Mouse (Mus musculus): Measurements from ENCODE around the gene Map3k12.

Map3k12 gene

GRCm38 (mm10) chr15:102519211-102520141 is 2.6 kb upstream of the Map3k12 start:
- no peak for DNase-seq (ENCODE audit: low read depth, low spot score)

GRCm38 (mm10) chr15:102518859-102519201 is 2.0 kb upstream of the Map3k12 start:
- DNase-seq (ENCODE audit: low read depth, low spot score), result no peak

GRCm38 (mm10) chr15:102517976-102518858 is 1.4 kb upstream of the Map3k12 start, which contains the start of gene Tarbp2:
Gene Tarbp2 (plus strand): TSS chr15:102518192.
- peak; percentile 100 for DNase-seq (ENCODE audit: low read depth, low spot score)

GRCm38 (mm10) chr15:102517631-102517975 is 739 bp upstream of the Map3k12 start:
- no peak for DNase-seq (ENCODE audit: low read depth, low spot score)

- DNase-seq (ENCODE audit: low read depth, low spot score), result no peak
Measured at GRCm38 (mm10) chr15:102516293-102516692, 571 bp downstream of the Map3k12 start.

GRCm38 (mm10) chr15:102515791-102516190 is 1.1 kb downstream of the Map3k12 start:
- DNase-seq (ENCODE audit: low read depth, low spot score), result no peak

GRCm38 (mm10) chr15:102515261-102515660 is 1.6 kb downstream of the Map3k12 start:
- DNase-seq (ENCODE audit: low read depth, low spot score), result no peak

GRCm38 (mm10) chr15:102513004-102513403 is 3.9 kb downstream of the Map3k12 start:
- DNase-seq (ENCODE audit: low read depth, low spot score), result no peak

- no peak for DNase-seq (ENCODE audit: low read depth, low spot score)
Measured at GRCm38 (mm10) chr15:102512471-102512870, 4.4 kb downstream of the Map3k12 start.

- DNase-seq (ENCODE audit: low read depth, low spot score), result no peak
Measured at GRCm38 (mm10) chr15:102512010-102512409, 4.9 kb downstream of the Map3k12 start.

- peak; percentile 74 for DNase-seq (ENCODE audit: low read depth, low spot score)
Measured at GRCm38 (mm10) chr15:102511285-102511833, 5.5 kb downstream of the Map3k12 start.

- peak; percentile 96 for DNase-seq (ENCODE audit: low read depth, low spot score)
Measured at GRCm38 (mm10) chr15:102510590-102511284, 6.1 kb downstream of the Map3k12 start.

- DNase-seq (ENCODE audit: low read depth, low spot score), result no peak
Measured at GRCm38 (mm10) chr15:102510110-102510509, 6.8 kb downstream of the Map3k12 start.

GRCm38 (mm10) chr15:102508336-102508735 is 8.5 kb downstream of the Map3k12 start:
- no peak for DNase-seq (ENCODE audit: low read depth, low spot score)

GRCm38 (mm10) chr15:102507561-102507960 is 9.3 kb downstream of the Map3k12 start:
- no peak for DNase-seq (ENCODE audit: low read depth, low spot score)

- DNase-seq (ENCODE audit: low read depth, low spot score), result no peak
Measured at GRCm38 (mm10) chr15:102506864-102507263, 10.0 kb downstream of the Map3k12 start.

GRCm38 (mm10) chr15:102506464-102506830 is 10.4 kb downstream of the Map3k12 start:
- DNase-seq (ENCODE audit: low read depth, low spot score), result no peak

GRCm38 (mm10) chr15:102505770-102506463 is 10.9 kb downstream of the Map3k12 start:
- DNase-seq (ENCODE audit: low read depth, low spot score), result no peak

GRCm38 (mm10) chr15:102505073-102505769 is 11.6 kb downstream of the Map3k12 start:
- no peak for DNase-seq (ENCODE audit: low read depth, low spot score)
